Mouse (Mus musculus) midbrain, embryonic 10.5 days (tissue): ENCODE results near the gene Susd3. TPM values are rescaled to one million over a fixed set of nuclear protein-coding genes. Genes with fewer than 3 reads are reported as not detected.

ENCODE experiments used
- DNase-seq: peaks from one replicate; pipeline ENCODE4 v3.0.0-alpha.2; 2017; ENCODE audit warnings: low spot score
- H3K27ac ChIP-seq: fragments of 300-500 bp; sonication (generic); replicated peaks from 2 replicates; pipeline ENCODE4 v1.5.1; 2016; ENCODE audit warnings: mild to moderate bottlenecking
- H3K27me3 ChIP-seq: fragments of 300-500 bp; sonication (generic); 2 replicates; pipeline ENCODE4 v1.6.1; 2016; ENCODE audit warnings: low read depth, mild to moderate bottlenecking; ENCODE audit not compliant: poor library complexity, severe bottlenecking
- H3K36me3 ChIP-seq: fragments of 300-500 bp; sonication (generic); 2 replicates; pipeline ENCODE4 v1.6.1; 2016; ENCODE audit warnings: mild to moderate bottlenecking, moderate library complexity
- H3K4me1 ChIP-seq: fragments of 300-500 bp; sonication (generic); 2 replicates; pipeline ENCODE4 v1.6.1; 2016
- H3K4me3 ChIP-seq: fragments of 300-500 bp; sonication (generic); 2 replicates; pipeline ENCODE4 v1.5.1; 2016; ENCODE audit warnings: mild to moderate bottlenecking, moderate library complexity
- H3K9me3 ChIP-seq: fragments of 300-500 bp; sonication (generic); replicated peaks from 2 replicates; pipeline ENCODE4 v1.6.1; 2016; ENCODE audit warnings: mild to moderate bottlenecking
- WGBS: fragments of 180-500 bp; shearing (Covaris S2); methylation state at CpG from one replicate; pipeline ENCODE4 v1.1.7; 2016; 5-methylcytosine and 5-hydroxymethylcytosine counted together
- polyA plus RNA-seq: library from polyadenylated mRNA; unstranded; fragments of >200 nt; fragmentation: Nextera tagmentation; extraction: Ambion mirVana; gene quantifications from 2 replicates; pipeline ENCODE4 v1.2.1, GENCODE M21; 2016

The Susd3 gene
- polyA plus RNA-seq, 1 experiment from 2014 or later = 1.0 TPM

- 27% methylated on average over 15 of the region's 15 CpGs for WGBS
- peaks cover 53% of the 10 kb centered on the region for H3K27me3 ChIP-seq
- H3K9me3 ChIP-seq = no peaks in the 10 kb centered on the region
- no peaks in the 10 kb centered on the region for H3K36me3 ChIP-seq
- H3K27ac ChIP-seq = 0 out of 2 replicates have a peak overlapping the region, but pooled peaks have one; percentile 74
- no peak for DNase-seq
- peaks cover 44% of the 10 kb centered on the region for H3K4me1 ChIP-seq
- peak overlapping the region; percentile 70 for H3K4me3 ChIP-seq
Measured at GRCm38 (mm10) chr13:49188219-49188965, 60.1 kb downstream of the Susd3 start.

DNA sequence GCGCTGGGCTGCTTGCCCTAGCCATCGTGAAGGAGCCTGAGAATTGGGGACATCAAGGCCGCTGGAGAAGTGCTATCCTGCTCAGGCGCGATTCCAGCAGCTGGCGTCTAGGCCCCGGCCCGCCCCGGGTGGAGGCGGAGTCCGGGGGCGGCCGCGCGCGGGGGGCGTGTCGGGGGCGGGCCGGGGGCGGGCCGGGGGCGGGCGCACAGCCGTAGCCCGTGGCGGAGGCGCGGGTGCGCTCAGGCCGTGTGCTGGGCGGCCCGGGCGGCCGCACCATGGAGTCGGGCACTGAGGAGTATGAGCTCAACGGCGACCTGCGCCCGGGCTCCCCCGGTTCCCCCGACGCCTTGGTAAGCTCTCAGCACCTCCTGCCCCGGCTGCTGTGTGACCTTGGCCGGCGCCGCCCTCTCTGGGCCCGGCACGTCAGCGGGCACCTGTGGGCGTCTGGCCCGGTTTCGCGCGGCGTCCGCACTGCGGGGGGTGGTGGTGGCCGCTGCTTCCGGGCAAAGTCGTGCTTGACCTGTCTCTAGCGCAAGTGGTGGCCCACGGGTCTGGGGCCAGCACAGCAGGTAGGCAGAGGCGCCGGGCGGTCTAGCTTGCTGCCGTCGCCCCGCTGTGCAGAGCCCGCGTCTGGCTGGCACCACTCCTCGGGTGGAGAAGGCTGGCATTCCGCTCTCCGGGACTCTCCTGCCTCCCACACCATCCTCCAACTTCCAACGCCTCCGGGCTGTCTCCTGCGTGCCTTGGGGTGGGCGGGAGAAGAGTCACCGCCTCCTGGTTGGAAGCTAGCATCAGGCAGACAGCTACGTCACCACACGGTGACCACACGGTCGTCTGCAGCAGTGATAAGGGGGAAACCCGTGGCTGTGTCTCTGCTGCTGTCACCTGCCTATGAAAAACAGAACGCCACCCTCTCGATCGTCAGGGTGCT, 61.0 kb downstream of the Susd3 start, which contains the start of gene Ninj1:
TSS of gene Ninj1 (plus strand) at position 198 of the 931 bp plus-strand sequence.
- Histone ChIP-seq H3K4me3 (peak within 1 kb of the TSS; percentile 70), H3K9me3 (no peaks in the 10 kb centered on the region), H3K27ac (peak within 1 kb of the TSS; percentile 74), H3K36me3 (no peaks in the 10 kb centered on the region), H3K4me1 (peaks cover 48% of the 10 kb centered on the region), H3K27me3 (peaks cover 53% of the 10 kb centered on the region)
- 1% methylated on average over 81 of the region's 87 CpGs for WGBS
- peak; percentile 79 for DNase-seq

GRCm38 (mm10) chr13:49186798-49187287, 61.7 kb downstream of the Susd3 start:
- peak overlapping the region; percentile 74 for H3K27ac ChIP-seq
- H3K4me1 ChIP-seq = peaks cover 42% of the 10 kb centered on the region
- 15% methylated on average over 11 of the region's 11 CpGs for WGBS

DNA sequence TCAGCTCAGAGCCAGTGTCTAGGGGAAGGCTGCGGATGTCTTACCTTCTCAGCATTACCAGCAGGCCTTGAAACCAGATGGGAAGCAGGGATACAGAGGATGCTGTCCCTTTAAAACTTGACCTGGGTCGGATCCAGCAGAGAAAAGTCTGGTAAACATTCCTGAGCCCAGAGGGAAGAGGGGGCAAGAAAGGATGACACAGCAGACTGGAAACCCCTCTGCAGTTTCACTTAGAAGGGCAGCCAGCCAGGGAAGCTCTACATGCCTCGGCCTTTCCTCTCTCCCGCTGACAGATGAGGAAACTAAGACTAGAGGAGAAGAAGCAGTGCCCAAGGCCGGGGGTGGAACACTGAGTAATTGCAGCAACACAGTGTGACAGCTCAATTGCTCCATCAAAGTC, 64.9 kb downstream of the Susd3 start:
- H3K4me1 ChIP-seq = peaks cover 26% of the 10 kb centered on the region
- H3K4me3 ChIP-seq = no peak overlapping the region
- no peaks in the 10 kb centered on the region for H3K36me3 ChIP-seq
- H3K9me3 ChIP-seq = no peaks in the 10 kb centered on the region
- DNase-seq = no peak
- 70% methylated on average over 5 of the region's 5 CpGs for WGBS
- H3K27me3 ChIP-seq = peaks cover 34% of the 10 kb centered on the region
- 0 out of 2 replicates have a peak overlapping the region, but pooled peaks have one; percentile 6 for H3K27ac ChIP-seq

More at GRCm38 (mm10) chr13:49186798-49187287, 61.7 kb downstream of the Susd3 start:
- H3K27me3 ChIP-seq = peaks cover 53% of the 10 kb centered on the region
- no peak for DNase-seq
- no peaks in the 10 kb centered on the region for H3K36me3 ChIP-seq
- peak overlapping the region; percentile 70 for H3K4me3 ChIP-seq
- no peaks in the 10 kb centered on the region for H3K9me3 ChIP-seq

DNA sequence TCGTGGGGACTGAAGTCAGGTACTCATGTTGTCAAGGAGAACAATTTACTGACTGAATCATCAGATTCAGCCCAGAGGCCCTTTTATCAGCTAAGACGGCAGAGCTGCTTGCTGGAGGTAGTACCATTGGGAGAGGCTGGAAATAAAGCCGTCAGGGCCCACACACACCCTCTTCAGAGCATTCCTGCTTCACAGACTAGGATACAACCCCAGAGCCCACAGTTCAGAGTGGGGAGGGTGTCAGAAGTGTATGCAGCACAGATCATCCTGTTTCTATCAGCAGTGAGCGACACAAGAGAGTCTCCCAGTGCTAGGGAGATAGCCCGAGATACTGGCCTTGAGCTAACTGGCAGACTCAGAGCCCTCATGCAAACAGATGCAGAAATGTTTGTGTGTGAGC, 65.3 kb downstream of the Susd3 start:
- Histone ChIP-seq H3K27ac (no peak overlapping the region), H3K27me3 (peaks cover 29% of the 10 kb centered on the region), H3K4me3 (no peak overlapping the region), H3K36me3 (no peaks in the 10 kb centered on the region), H3K9me3 (no peaks in the 10 kb centered on the region), H3K4me1 (peaks cover 21% of the 10 kb centered on the region)
- DNase-seq = no peak
- WGBS = 64% methylated on average over 5 of the region's 5 CpGs

DNA sequence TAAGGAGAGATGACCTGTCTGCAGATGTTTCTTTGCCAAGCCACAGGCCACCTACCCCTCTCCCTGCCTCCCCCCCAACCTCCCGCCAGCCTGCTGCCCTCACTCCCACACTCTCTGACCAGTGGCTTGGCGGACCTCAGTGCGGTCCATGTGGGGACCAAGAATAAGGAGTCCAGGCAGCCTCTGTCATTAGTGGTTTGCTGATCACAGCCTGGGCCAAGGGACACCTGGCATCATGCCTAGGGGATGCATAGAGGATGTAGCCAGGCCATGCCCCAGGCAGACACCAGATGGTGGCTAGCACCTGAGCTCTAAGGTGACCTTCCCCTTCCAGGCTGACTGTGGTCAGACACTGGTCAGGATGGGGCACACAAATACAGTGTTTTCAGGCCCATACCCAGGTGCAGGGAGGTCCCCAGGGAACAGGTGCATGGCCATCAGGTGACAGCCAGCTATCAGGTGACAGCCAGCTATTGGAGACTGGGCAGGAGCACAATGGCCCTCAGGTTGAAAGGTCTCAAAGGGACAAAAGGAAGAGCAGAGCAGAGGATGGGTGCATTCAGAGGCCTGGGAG, 67.0 kb downstream of the Susd3 start:
- no peak for DNase-seq
- WGBS = 78% methylated on average over 3 of the region's 3 CpGs

DNA sequence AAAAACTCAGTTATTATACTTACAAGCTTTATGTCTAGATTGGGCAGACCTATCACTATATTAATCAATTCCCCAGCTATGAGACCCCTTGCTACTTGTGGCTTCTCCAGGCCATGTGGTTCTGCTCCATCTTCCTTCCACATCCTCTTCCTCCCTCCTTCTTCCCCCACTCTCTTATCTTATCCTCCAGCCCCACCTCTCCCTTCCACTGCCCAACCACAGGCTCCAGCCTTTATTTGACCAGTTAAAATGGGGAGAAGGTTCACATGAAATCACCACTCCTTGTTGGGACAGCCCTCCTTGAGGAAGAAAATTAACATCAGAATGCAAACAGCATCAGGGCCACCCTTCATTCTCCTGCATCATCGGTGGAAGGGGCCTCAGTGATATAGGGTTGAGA, 67.8 kb downstream of the Susd3 start:
- no peak for DNase-seq
- 72% methylated on average over 1 of the region's 1 CpGs for WGBS
- Histone ChIP-seq H3K36me3 (no peaks in the 10 kb centered on the region), H3K27me3 (peaks cover 14% of the 10 kb centered on the region), H3K4me1 (peaks cover 5% of the 10 kb centered on the region; the same call in 1 of the 2 replicates), H3K27ac (no peak overlapping the region), H3K4me3 (no peak overlapping the region), H3K9me3 (no peaks in the 10 kb centered on the region)

More for the DNA sequence above, 67.0 kb downstream of the Susd3 start:
- no peak overlapping the region for H3K4me3 ChIP-seq
- H3K27ac ChIP-seq = no peak overlapping the region
- no peaks in the 10 kb centered on the region for H3K36me3 ChIP-seq
- H3K4me1 ChIP-seq = peaks cover 6% of the 10 kb centered on the region; the same call in 1 of the 2 replicates
- no peaks in the 10 kb centered on the region for H3K9me3 ChIP-seq
- H3K27me3 ChIP-seq = peaks cover 22% of the 10 kb centered on the region

Other genes starting within 250 kb of the Susd3 start
- gene Wnk2, start 100.7 kb downstream of the Susd3 start, polyA plus RNA-seq = 4.3 and 6.9 TPM in 2 replicates
- 23.1 and 24.3 TPM in 2 replicates for gene Ninj1, start 61.2 kb downstream of the Susd3 start, polyA plus RNA-seq
- gene Card19, start 32.7 kb downstream of the Susd3 start, polyA plus RNA-seq = 23.1 and 23.3 TPM in 2 replicates
- gene Fgd3, start 71.6 kb upstream of the Susd3 start, polyA plus RNA-seq = 1.1 and 1.5 TPM in 2 replicates
- 29.7 and 33.9 TPM in 2 replicates for gene Bicd2, start 92.9 kb upstream of the Susd3 start, polyA plus RNA-seq
- 18.5 and 20.3 TPM in 2 replicates for gene Ippk, start 172.5 kb upstream of the Susd3 start, polyA plus RNA-seq
- 1.2 and 1.6 TPM in 2 replicates for gene Tes3-ps, start 244.6 kb upstream of the Susd3 start, polyA plus RNA-seq